9 mouse cellular contexts compared by ENCODE assay signal in the genomic region with DNA sequence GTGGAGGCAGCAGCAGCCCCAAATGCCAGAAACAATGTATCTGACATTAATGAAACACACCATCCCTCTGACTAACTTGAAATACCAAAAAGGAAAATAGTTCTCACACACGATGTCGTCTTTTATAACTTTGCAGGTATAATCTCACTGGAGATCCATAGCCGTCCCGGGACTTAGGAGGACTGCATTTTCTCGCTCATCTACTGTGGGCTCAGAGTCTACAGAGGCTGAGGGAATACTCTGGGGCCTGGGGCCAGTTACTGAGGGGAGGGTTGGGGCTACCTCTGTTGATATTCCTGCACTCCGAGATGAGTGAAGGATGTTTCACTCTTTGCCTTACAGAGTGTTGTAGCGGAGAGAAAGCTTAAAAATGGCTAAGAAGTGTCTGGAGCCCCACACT. TPM values are rescaled to one million over a fixed set of nuclear protein-coding genes. Genes with fewer than 3 reads are reported as not detected.
DNase-seq lines count a peak whose midpoint lies in the region; ATAC-seq and TF ChIP-seq lines count a peak whose summit lies in the region.
"Had no signal": no experiment of that assay in that cellular context is flagged by ENCODE, and none has a peak within 500 bp of the region (broad histone marks: within the 10 kb centered on the region; RNA-seq: fewer than 3 reads in every experiment).

No protein-coding gene starts in this region.

- peaks cover 3% of the 10 kb centered on the region; the same call in 1 of the 2 replicates for H3K4me1 ChIP-seq in heart, embryonic 11.5 days (ENCODE audit: control insufficient read depth, insufficient read depth, low read length)
- H3K4me1 ChIP-seq in heart, adult 2 months (ENCODE audit: control insufficient read depth, insufficient read depth, low read length), result no peaks in the 10 kb centered on the region
- no peaks in the 10 kb centered on the region for H3K4me1 ChIP-seq in ES-Bruce4 (ENCODE audit: control insufficient read depth, insufficient read depth, low read length)
- H3K4me1 ChIP-seq in forebrain, embryonic 16.5 days (replicated peaks; ENCODE audit: control insufficient read depth, insufficient read depth, low read length), result peaks cover 15% of the 10 kb centered on the region; the same call in 1 of the 2 replicates
- peaks cover 5% of the 10 kb centered on the region for H3K4me1 ChIP-seq in midbrain, embryonic 11.5 days (ENCODE audit: control insufficient read depth, insufficient read depth, low read length)
- no peaks in the 10 kb centered on the region for H3K4me1 ChIP-seq in thymus, adult 2 months (replicated peaks; ENCODE audit: control insufficient read depth, insufficient read depth, low read length)
- H3K4me1 ChIP-seq: liver, embryonic 12.5 days had no signal

- H3K79me2 ChIP-seq in heart, adult 2 months (replicated peaks; ENCODE audit: control insufficient read depth, insufficient read depth, low read length), result no peaks in the 10 kb centered on the region

- H3K27me3 ChIP-seq in heart, embryonic 11.5 days (ENCODE audit: control insufficient read depth, insufficient read depth, low read length), result peaks cover 6% of the 10 kb centered on the region; the same call in 1 of the 2 replicates
- H3K27me3 ChIP-seq in heart, adult 2 months (ENCODE audit: control insufficient read depth, insufficient read depth, low read length), result no peaks in the 10 kb centered on the region
- H3K27me3 ChIP-seq in ES-Bruce4 (ENCODE audit: control insufficient read depth, insufficient read depth, low read length, poor library complexity, severe bottlenecking), result peaks cover 5% of the 10 kb centered on the region
- H3K27me3 ChIP-seq in forebrain, embryonic 16.5 days (replicated peaks; ENCODE audit: control insufficient read depth, insufficient read depth, low read length), result 0 out of 2 replicates have a peak, but pooled peaks cover 2% of the 10 kb centered on the region
- peaks cover 4% of the 10 kb centered on the region for H3K27me3 ChIP-seq in midbrain, embryonic 11.5 days (ENCODE audit: control insufficient read depth, insufficient read depth, low read length)
- H3K27me3 ChIP-seq in thymus, adult 2 months (ENCODE audit: control insufficient read depth, insufficient read depth, low read length), result peaks cover 6% of the 10 kb centered on the region; the same call in 1 of the 2 replicates

- DNase-seq in heart, adult 2 months, result no peak
- DNase-seq in midbrain, embryonic 11.5 days (ENCODE audit: low spot score, missing footprints), result no peak
- no peak for DNase-seq in thymus, adult 2 months
- DNase-seq in urinary bladder, postnatal 10 days (ENCODE audit: low spot score), result no peak

- H3K27ac ChIP-seq in heart, embryonic 11.5 days (ENCODE audit: low read depth, low read length), result no peak overlapping the region
- no peak overlapping the region for H3K27ac ChIP-seq in heart, adult 2 months
- no peak overlapping the region for H3K27ac ChIP-seq in ES-Bruce4 (ENCODE audit: insufficient read depth, low read length)
- no peak overlapping the region for H3K27ac ChIP-seq in forebrain, embryonic 16.5 days (ENCODE audit: low read length)
- peak overlapping the region; percentile 57 for H3K27ac ChIP-seq in midbrain, embryonic 11.5 days (ENCODE audit: low read depth, low read length)
- H3K27ac ChIP-seq in thymus, adult 2 months (ENCODE audit: control insufficient read depth, insufficient read depth, low read length), result no peak overlapping the region
- H3K27ac ChIP-seq: liver, embryonic 12.5 days had no signal

- no peak for TF ChIP-seq CTCF in heart, adult 2 months (IDR thresholded peaks at IDR 0.05)
- TF ChIP-seq CTCF in ES-Bruce4 (IDR thresholded peaks at IDR 0.05; ENCODE audit: low read depth, low read length), result no peak
- TF ChIP-seq CTCF in thymus, adult 2 months (IDR thresholded peaks at IDR 0.05; ENCODE audit: borderline replicate concordance, control insufficient read depth, extremely low read depth, insufficient read depth, low read length, poor library complexity), result no peak

- H3K9me3 ChIP-seq in heart, embryonic 11.5 days (replicated peaks; ENCODE audit: control insufficient read depth, low read length), result no peaks in the 10 kb centered on the region
- no peaks in the 10 kb centered on the region for H3K9me3 ChIP-seq in ES-Bruce4 (replicated peaks; ENCODE audit: control insufficient read depth, insufficient read depth, low read length, poor library complexity, severe bottlenecking)
- H3K9me3 ChIP-seq in forebrain, embryonic 16.5 days (ENCODE audit: control insufficient read depth, low read length), result no peaks in the 10 kb centered on the region
- H3K9me3 ChIP-seq in midbrain, embryonic 11.5 days (ENCODE audit: control insufficient read depth, low read length), result no peaks in the 10 kb centered on the region
- H3K9me3 ChIP-seq: liver, embryonic 12.5 days had no signal

- peak overlapping the region; percentile 80 for H3K4me2 ChIP-seq in heart, embryonic 11.5 days
- H3K4me2 ChIP-seq in forebrain, embryonic 16.5 days (ENCODE audit: low read length), result peak overlapping the region; percentile 90
- peak overlapping the region; percentile 71 for H3K4me2 ChIP-seq in midbrain, embryonic 11.5 days

- WGBS in heart, embryonic 11.5 days (ENCODE audit: insufficient replicate concordance), result 28% methylated on average over 7 of the region's 7 CpGs
- WGBS in heart, adult 2 months, result 42% methylated on average over 7 of the region's 7 CpGs
- 6% methylated on average over 7 of the region's 7 CpGs for WGBS in forebrain, embryonic 16.5 days
- whole genome bisulfite sequencing in midbrain, embryonic 11.5 days, result 13% methylated on average over 7 of the region's 7 CpGs
- WGBS in thymus, adult 2 months, result 59% methylated on average over 7 of the region's 7 CpGs

- intact Hi-C loops in heart, adult 2 months (cut with DNase I), result loop anchor here (10.0 kb wide), 1 partner anchor 133 kb away; no protein-coding TSS in a partner anchor

- TF ChIP-seq EP300 in heart, adult 2 months (IDR thresholded peaks at IDR 0.05; ENCODE audit: insufficient read depth, low read depth, low read length), result no peak
- no peak for TF ChIP-seq EP300 in ES-Bruce4 (IDR thresholded peaks at IDR 0.05; ENCODE audit: insufficient read depth, low read depth, low read length)

- no peaks in the 10 kb centered on the region for H3K36me3 ChIP-seq in heart, embryonic 11.5 days (ENCODE audit: control insufficient read depth, insufficient read depth, low read length)
- no peaks in the 10 kb centered on the region for H3K36me3 ChIP-seq in heart, adult 2 months (ENCODE audit: control insufficient read depth, insufficient read depth, low read length)
- H3K36me3 ChIP-seq in ES-Bruce4 (ENCODE audit: control insufficient read depth, insufficient read depth, low read length, poor library complexity, severe bottlenecking), result no peaks in the 10 kb centered on the region
- no peaks in the 10 kb centered on the region for H3K36me3 ChIP-seq in forebrain, embryonic 16.5 days (ENCODE audit: control insufficient read depth, insufficient read depth)
- no peaks in the 10 kb centered on the region for H3K36me3 ChIP-seq in midbrain, embryonic 11.5 days (ENCODE audit: control insufficient read depth, insufficient read depth, low read length)
- H3K36me3 ChIP-seq in thymus, adult 2 months (ENCODE audit: control insufficient read depth, insufficient read depth, low read length), result no peaks in the 10 kb centered on the region
- H3K36me3 ChIP-seq: liver, embryonic 12.5 days had no signal

- ATAC-seq in heart, embryonic 11.5 days (replicated peaks; ENCODE audit: insufficient number of reproducible peaks, low FRiP score, low TSS enrichment), result no peak
- ATAC-seq in forebrain, embryonic 16.5 days, result no peak
- ATAC-seq in midbrain, embryonic 11.5 days (ENCODE audit: low FRiP score), result no peak
- no peak for ATAC-seq in erythroid progenitor cell, adult 5-6 weeks (replicated peaks; ENCODE audit: low FRiP score, poor library complexity, severe bottlenecking)

- 0 out of 2 replicates have a peak overlapping the region, but pooled peaks have one; percentile 5 for H3K9ac ChIP-seq in heart, embryonic 11.5 days (ENCODE audit: low read depth, low read length)
- H3K9ac ChIP-seq in heart, adult 2 months (ENCODE audit: low read depth, low read length), result no peak overlapping the region
- H3K9ac ChIP-seq in ES-Bruce4 (ENCODE audit: low read depth, poor library complexity, severe bottlenecking), result peak overlapping the region; percentile 93; the same call in 1 of the 2 replicates
- H3K9ac ChIP-seq in forebrain, embryonic 16.5 days (replicated peaks; ENCODE audit: low read depth, low read length), result no peak overlapping the region
- H3K9ac ChIP-seq in midbrain, embryonic 11.5 days (ENCODE audit: low read length), result peak overlapping the region; percentile 98; the same call in 1 of the 2 replicates
- H3K9ac ChIP-seq: liver, embryonic 12.5 days had no signal

- TF ChIP-seq POLR2A in heart, adult 2 months (IDR thresholded peaks at IDR 0.05; ENCODE audit: insufficient read depth, low read depth, low read length), result no peak
- no peak for TF ChIP-seq POLR2A in ES-Bruce4 (IDR thresholded peaks at IDR 0.05; ENCODE audit: insufficient read depth, low read length)
- TF ChIP-seq POLR2A in thymus, adult 2 months (IDR thresholded peaks at IDR 0.05; ENCODE audit: control insufficient read depth, extremely low read depth, insufficient read depth, low read length, poor library complexity), result no peak

- 0 out of 2 replicates have a peak overlapping the region, but pooled peaks have one; percentile 70 for H3K4me3 ChIP-seq in heart, embryonic 11.5 days (ENCODE audit: low read depth, low read length)
- no peak overlapping the region for H3K4me3 ChIP-seq in heart, adult 2 months
- no peak overlapping the region for H3K4me3 ChIP-seq in ES-Bruce4 (ENCODE audit: low read depth, low read length)
- H3K4me3 ChIP-seq in forebrain, embryonic 16.5 days (replicated peaks; ENCODE audit: low read length), result peak overlapping the region; percentile 71; the same call in 1 of the 2 replicates
- H3K4me3 ChIP-seq in midbrain, embryonic 11.5 days (ENCODE audit: low read depth, low read length), result peak overlapping the region; percentile 90
- no peak overlapping the region for H3K4me3 ChIP-seq in thymus, adult 2 months (ENCODE audit: control insufficient read depth, insufficient read depth, low read length)

RNA-seq across cellular contexts. Expression of a gene that starts 1.1 kb away (rescaled TPM):
- 9.1 and 11.4 TPM in 2 replicates for polyA plus RNA-seq in heart, embryonic 11.5 days (2014; fragmentation: Nextera tagmentation; extraction: Ambion mirVana)
- total RNA-seq in heart, adult 2 months (2021), result 1 to 10 TPM; 1.8 to 1.9 TPM
- 1.3 and 2.5 TPM in 2 replicates for polyA plus RNA-seq in heart, adult 2 months (2012; rRNA removed)
- polyA plus RNA-seq in ES-Bruce4 (2011; ENCODE audit: insufficient read depth, insufficient read length, low read depth, missing spikeins), result 24.7 and 42.1 TPM in 2 replicates
- polyA plus RNA-seq in forebrain, embryonic 16.5 days (2015; fragmentation: Nextera tagmentation; extraction: Ambion mirVana), result 10.8 and 13.4 TPM in 2 replicates
- 36.4 and 41.5 TPM in 2 replicates for polyA plus RNA-seq in midbrain, embryonic 11.5 days (2014; fragmentation: Nextera tagmentation; extraction: Ambion mirVana)
- total RNA-seq in erythroid progenitor cell, adult 5-6 weeks (2015; ENCODE audit: low replicate concordance), result not detected in 2 replicates
- total RNA-seq in erythroid progenitor cell, adult 5-6 weeks (2017; ENCODE audit: low replicate concordance), result not detected in 2 replicates
- polyA plus RNA-seq in thymus, adult 2 months (2012; rRNA removed), result 2.1 and 2.3 TPM in 2 replicates

Comparison
In these comparisons a context has a peak if more than half of its experiments do, and no peak if none do; other contexts are left out.
1. H3K4me3 ChIP-seq: peak in heart, embryonic 11.5 days (single experiment), forebrain, embryonic 16.5 days (single experiment) and midbrain, embryonic 11.5 days (single experiment); none in heart, adult 2 months (single experiment), ES-Bruce4 (single experiment) and thymus, adult 2 months (single experiment).
2. H3K9ac ChIP-seq: peak in heart, embryonic 11.5 days (single experiment), ES-Bruce4 (single experiment) and midbrain, embryonic 11.5 days (single experiment); none in heart, adult 2 months (single experiment) and forebrain, embryonic 16.5 days (single experiment).
3. Peak in every context shown above with its lines, with median percentiles within 50 percentile points of each other: H3K4me2 ChIP-seq.